Mouse (Mus musculus) bone marrow, adult 2 months (tissue): ENCODE measurements around the gene Ttll8.

Source experiments
- CTCF ChIP-seq: fragments of 200-500 bp; IDR thresholded peaks from 2 replicates; pipeline ENCODE4 v1.5.1; 2011; ENCODE audit warnings: low read length, control low read depth; ENCODE audit not compliant: control insufficient read depth, insufficient read depth
- POLR2A ChIP-seq: fragments of 200-500 bp; IDR thresholded peaks from 2 replicates; pipeline ENCODE4 v1.6.1; 2011; ENCODE audit warnings: low read depth, mild to moderate bottlenecking, control low read depth, low read length, borderline replicate concordance; ENCODE audit not compliant: control insufficient read depth

GRCm38 (mm10) chr15:88867368-88868023, 86.7 kb downstream of the Ttll8 start:
- TF ChIP-seq POLR2A (no peak), CTCF (no peak)
